In genomic region chrX:140457502-140457901, GRCm38 (mm10) we compare ENCODE assay signal across 9 mouse cellular contexts. TPM values are rescaled to one million over a fixed set of nuclear protein-coding genes. Genes with fewer than 3 reads are reported as not detected.
DNase-seq lines count a peak whose midpoint lies in the region; ATAC-seq and TF ChIP-seq lines count a peak whose summit lies in the region.
"Had no signal": no experiment of that assay in that cellular context is flagged by ENCODE, and none has a peak within 500 bp of the region (broad histone marks: within the 10 kb centered on the region; RNA-seq: fewer than 3 reads in every experiment).

No protein-coding gene starts in this region.

- no peak for TF ChIP-seq EP300 in CH12.LX (IDR thresholded peaks at IDR 0.05; ENCODE audit: low read length)
- no peak for TF ChIP-seq EP300 in liver, postnatal 0 days (IDR thresholded peaks at IDR 0.05; ENCODE audit: low read depth)

- no peak overlapping the region for H3K27ac ChIP-seq in gastrocnemius, adult 2 months
- no peak overlapping the region for H3K27ac ChIP-seq in CH12.LX (ENCODE audit: insufficient read depth, low read depth)
- no peak overlapping the region for H3K27ac ChIP-seq in forebrain, embryonic 15.5 days (replicated peaks)
- no peak overlapping the region for H3K27ac ChIP-seq in liver, postnatal 0 days (ENCODE audit: low read depth)
- H3K27ac ChIP-seq in thymus, adult 2 months (ENCODE audit: control insufficient read depth, insufficient read depth, low read length) = no peak overlapping the region

- no peak for DNase-seq in gastrocnemius, adult 2 months
- DNase-seq in gastrocnemius, postnatal 10 days = no peak
- DNase-seq in CH12.LX (ENCODE audit: extremely low read depth) = peak; percentile 17
- no peak for DNase-seq in liver, postnatal 0 days
- DNase-seq in left cerebral cortex, postnatal 4 days = no peak
- no peak for DNase-seq in Muller cell, postnatal 12 days (ENCODE audit: inconsistent ontology term)
- no peak for DNase-seq in thymus, adult 2 months

- peaks cover 0 to 12% of the 10 kb centered on the region in 2 experiments; a peak in 3 of 4 replicates for H3K4me1 ChIP-seq in CH12.LX (ENCODE audit: control insufficient read depth in 1 of 2, insufficient read depth in 2 of 2)
- H3K4me1 ChIP-seq in forebrain, embryonic 15.5 days = peaks cover 3% of the 10 kb centered on the region; the same call in 1 of the 2 replicates
- H3K4me1 ChIP-seq in liver, postnatal 0 days (ENCODE audit: insufficient read depth) = no peaks in the 10 kb centered on the region
- no peaks in the 10 kb centered on the region for H3K4me1 ChIP-seq in thymus, adult 2 months (replicated peaks; ENCODE audit: control insufficient read depth, insufficient read depth, low read length)

- WGBS in forebrain, embryonic 15.5 days = 20% methylated on average over 12 of the region's 12 CpGs
- 20% methylated on average over 12 of the region's 12 CpGs for WGBS in liver, postnatal 0 days (ENCODE audit: insufficient replicate concordance)
- 5% methylated on average over 12 of the region's 12 CpGs for WGBS in thymus, adult 2 months

- H3K4me3 ChIP-seq in gastrocnemius, adult 2 months = peak overlapping the region; percentile 78
- H3K4me3 ChIP-seq in CH12.LX (replicated peaks in 1 of 3; ENCODE audit: low read depth in 2 of 3, low read length in 2 of 3, poor library complexity in 1 of 3) = peak overlapping the region; percentile 76 to 78 (median 77)
- peak overlapping the region; percentile 59 for H3K4me3 ChIP-seq in forebrain, embryonic 15.5 days
- H3K4me3 ChIP-seq in liver, postnatal 0 days (ENCODE audit: low read depth, low read length) = peak overlapping the region; percentile 65
- H3K4me3 ChIP-seq in thymus, adult 2 months (ENCODE audit: control insufficient read depth, insufficient read depth, low read length) = no peak overlapping the region

- no peak for TF ChIP-seq CTCF in gastrocnemius, adult 2 months (IDR thresholded peaks at IDR 0.05)
- no peak for TF ChIP-seq CTCF in CH12.LX (conservative IDR thresholded peaks at IDR 0.05 in 1 of 2, IDR thresholded peaks at IDR 0.05 in 1 of 2; ENCODE audit: low read depth in 2 of 2, low read length in 2 of 2)
- no peak for TF ChIP-seq CTCF in liver, postnatal 0 days (IDR thresholded peaks at IDR 0.05; ENCODE audit: low read depth)
- TF ChIP-seq CTCF in thymus, adult 2 months (IDR thresholded peaks at IDR 0.05; ENCODE audit: borderline replicate concordance, control insufficient read depth, extremely low read depth, insufficient read depth, low read length, poor library complexity) = no peak

- H3K79me2 ChIP-seq in CH12.LX (replicated peaks; ENCODE audit: control insufficient read depth, extremely low read depth, insufficient read depth, poor library complexity, severe bottlenecking) = peaks cover 36% of the 10 kb centered on the region

- peak; percentile 12; the same call in 1 of the 2 replicates for ATAC-seq in forebrain, embryonic 15.5 days (replicated peaks)
- no peak for ATAC-seq in liver, postnatal 0 days
- ATAC-seq: Patski had no signal

- intact Hi-C loops in gastrocnemius, adult 2 months (cut with DNase I) = no loop called here
- intact Hi-C loops in left cerebral cortex, postnatal 4 days (cut with DNase I) = no loop called here

- H3K9me3 ChIP-seq in CH12.LX (replicated peaks; ENCODE audit: low read length) = no peaks in the 10 kb centered on the region
- no peaks in the 10 kb centered on the region for H3K9me3 ChIP-seq in forebrain, embryonic 15.5 days
- no peaks in the 10 kb centered on the region for H3K9me3 ChIP-seq in liver, postnatal 0 days (ENCODE audit: low read length)

- TF ChIP-seq RAD21 in CH12.LX (IDR thresholded peaks at IDR 0.05; ENCODE audit: low read depth, low read length) = no peak

- in situ Hi-C loops in CH12.LX (cut with MboI; ENCODE audit: low pct_ligation_motif_present, low pct_unique_long_range_greater_than_20kb, low sequenced_read_pairs) = no loop called here

- dilution Hi-C loops in CH12.LX (cut with MboI; ENCODE audit: extremely low pct_ligation_motif_present, extremely low pct_unique_long_range_greater_than_20kb, low sequenced_read_pairs) = no loop called here

- peak overlapping the region; percentile 57; the same call in 1 of the 2 replicates for H3K9ac ChIP-seq in CH12.LX (ENCODE audit: insufficient read depth, low read depth)
- peak overlapping the region; percentile 60 for H3K9ac ChIP-seq in forebrain, embryonic 15.5 days (replicated peaks)
- peak overlapping the region; percentile 66 for H3K9ac ChIP-seq in liver, postnatal 0 days (replicated peaks)

- no peaks in the 10 kb centered on the region for H3K27me3 ChIP-seq in CH12.LX (replicated peaks)
- H3K27me3 ChIP-seq in forebrain, embryonic 15.5 days = no peaks in the 10 kb centered on the region
- no peaks in the 10 kb centered on the region for H3K27me3 ChIP-seq in liver, postnatal 0 days (ENCODE audit: insufficient read depth, low read length)
- no peaks in the 10 kb centered on the region for H3K27me3 ChIP-seq in thymus, adult 2 months (ENCODE audit: control insufficient read depth, insufficient read depth, low read length)
- H3K27me3 ChIP-seq: Patski had no signal

- TF ChIP-seq POLR2A in CH12.LX (IDR thresholded peaks at IDR 0.05; ENCODE audit: low read depth, low read length) = no peak
- TF ChIP-seq POLR2A in thymus, adult 2 months (IDR thresholded peaks at IDR 0.05; ENCODE audit: control insufficient read depth, extremely low read depth, insufficient read depth, low read length, poor library complexity) = no peak

- H3K36me3 ChIP-seq in CH12.LX (replicated peaks in 1 of 2; ENCODE audit: control insufficient read depth in 1 of 2, insufficient read depth in 1 of 2, low read length in 1 of 2) = no peaks in the 10 kb centered on the region
- no peaks in the 10 kb centered on the region for H3K36me3 ChIP-seq in forebrain, embryonic 15.5 days
- no peaks in the 10 kb centered on the region for H3K36me3 ChIP-seq in liver, postnatal 0 days (replicated peaks; ENCODE audit: insufficient read depth, low read length)
- no peaks in the 10 kb centered on the region for H3K36me3 ChIP-seq in thymus, adult 2 months (ENCODE audit: control insufficient read depth, insufficient read depth, low read length)

- peak overlapping the region; percentile 71 for H3K4me2 ChIP-seq in CH12.LX (ENCODE audit: insufficient read depth, low read depth, poor library complexity, severe bottlenecking)
- peak overlapping the region; percentile 50 for H3K4me2 ChIP-seq in forebrain, embryonic 15.5 days (replicated peaks)
- H3K4me2 ChIP-seq in liver, postnatal 0 days (ENCODE audit: low read depth, low read length) = peak overlapping the region; percentile 79

TF ChIP-seq in CH12.LX, 34 proteins besides CTCF, POLR2A, EP300 and RAD21:
- TF ChIP-seq MYC (IDR thresholded peaks at IDR 0.05; ENCODE audit: low read depth, low read length) = 0 out of 2 replicates have a peak, but pooled peaks have one; percentile 10
- no peak for TF ChIP-seq MAFK (IDR thresholded peaks at IDR 0.05; ENCODE audit: insufficient replicate concordance, low read length)

RNA-seq across cellular contexts. Expression of gene Prps1, which starts 1.1 kb away (rescaled TPM):
- total RNA-seq in gastrocnemius, adult 2 months (2021) = 10 to 100 TPM; 33.7 to 38.2 TPM
- total RNA-seq in gastrocnemius, postnatal 10 days (2021) = 10 to 100 TPM; 20.9 to 21.7 TPM
- 52.9 and 67.6 TPM in 2 replicates for total RNA-seq in CH12.LX (2012; rRNA removed)
- 163 and 168 TPM in 2 replicates for total RNA-seq in CH12.LX (2014; rRNA removed)
- 127 and 128 TPM in 2 replicates for polyA plus RNA-seq in CH12.LX (2012; ENCODE audit: insufficient read length, low read depth)
- polyA plus RNA-seq in forebrain, embryonic 15.5 days (2015; fragmentation: Nextera tagmentation; extraction: Ambion mirVana) = 67.3 and 68.8 TPM in 2 replicates
- polyA plus RNA-seq in liver, postnatal 0 days (2015; fragmentation: Nextera tagmentation; extraction: Ambion mirVana) = 19.2 and 20.2 TPM in 2 replicates
- total RNA-seq in left cerebral cortex, postnatal 4 days (2021) = 10 to 100 TPM; 64.9 to 68.6 TPM
- 20.8 and 21.2 TPM in 2 replicates for polyA plus RNA-seq in thymus, adult 2 months (2012; rRNA removed)
